Mouse (Mus musculus) embryonic facial prominence, embryonic 14.5 days (tissue): ENCODE data around the gene Il17c. TPM values are rescaled to one million over a fixed set of nuclear protein-coding genes. Genes with fewer than 3 reads are reported as not detected.

ENCODE experiments used
- ATAC-seq: fragments of 200-750 bp; cut with Nextera tagmentation; 2 replicates; pipeline ENCODE4 v1.8.0; 2017; ENCODE audit warnings: low read depth, moderate number of reproducible peaks, moderate TSS enrichment
- DNase-seq: peaks from one replicate; pipeline ENCODE4 v3.0.0-alpha.2; 2015; ENCODE audit warnings: low spot score
- H3K27ac ChIP-seq: fragments of 300-500 bp; sonication (generic); replicated peaks from 2 replicates; pipeline ENCODE4 v1.5.1; 2014; ENCODE audit warnings: low read depth, mild to moderate bottlenecking, low read length, moderate library complexity
- H3K27me3 ChIP-seq: fragments of 300-500 bp; sonication (generic); replicated peaks from 2 replicates; pipeline ENCODE4 v1.6.1; 2014; ENCODE audit warnings: low read length; ENCODE audit not compliant: control insufficient read depth, insufficient read depth
- H3K36me3 ChIP-seq: fragments of 300-500 bp; sonication (generic); 2 replicates; pipeline ENCODE4 v1.6.1; 2014; ENCODE audit warnings: low read length, mixed read lengths; ENCODE audit not compliant: control insufficient read depth, insufficient read depth
- H3K4me1 ChIP-seq: fragments of 300-500 bp; sonication (generic); 2 replicates; pipeline ENCODE4 v1.6.1; 2014; ENCODE audit warnings: antibody characterized with exemption, low read length; ENCODE audit not compliant: control insufficient read depth, insufficient read depth
- H3K4me2 ChIP-seq: fragments of 300-500 bp; sonication (generic); 2 replicates; pipeline ENCODE4 v1.6.1; 2014; ENCODE audit warnings: low read depth, mild to moderate bottlenecking, low read length, moderate library complexity, mixed read lengths
- H3K4me3 ChIP-seq: fragments of 300-500 bp; sonication (generic); 2 replicates; pipeline ENCODE4 v1.5.1; 2014; ENCODE audit warnings: low read depth, mild to moderate bottlenecking, low read length
- H3K9ac ChIP-seq: fragments of 300-500 bp; sonication (generic); 2 replicates; pipeline ENCODE4 v1.6.1; 2014; ENCODE audit warnings: low read depth, mild to moderate bottlenecking, low read length, moderate library complexity, mixed read lengths
- H3K9me3 ChIP-seq: fragments of 300-500 bp; sonication (generic); 2 replicates; pipeline ENCODE4 v1.6.1; 2016; ENCODE audit warnings: low read length; ENCODE audit not compliant: control insufficient read depth
- WGBS: fragments of 180-500 bp; shearing (Covaris S2); extraction: QIAGEN DNeasy Blood & Tissue Kit; methylation state at CpG from one replicate; pipeline ENCODE4 v1.1.7; 2014; 5-methylcytosine and 5-hydroxymethylcytosine counted together
- microRNA-seq: library from miRNA; unstranded; fragments of <30 nt; microRNA quantifications from one replicate; pipeline ENCODE4, GENCODE M21; 2016; ENCODE audit warnings: borderline number of aligned reads
- polyA plus RNA-seq: library from polyadenylated mRNA; unstranded; fragments of >200 nt; fragmentation: Nextera tagmentation; extraction: Ambion mirVana; gene quantifications from 2 replicates; pipeline ENCODE4 v1.2.1, GENCODE M21; 2014

Il17c gene
- polyA plus RNA-seq, 1 experiment from 2014 or later, result not detected

DNA sequence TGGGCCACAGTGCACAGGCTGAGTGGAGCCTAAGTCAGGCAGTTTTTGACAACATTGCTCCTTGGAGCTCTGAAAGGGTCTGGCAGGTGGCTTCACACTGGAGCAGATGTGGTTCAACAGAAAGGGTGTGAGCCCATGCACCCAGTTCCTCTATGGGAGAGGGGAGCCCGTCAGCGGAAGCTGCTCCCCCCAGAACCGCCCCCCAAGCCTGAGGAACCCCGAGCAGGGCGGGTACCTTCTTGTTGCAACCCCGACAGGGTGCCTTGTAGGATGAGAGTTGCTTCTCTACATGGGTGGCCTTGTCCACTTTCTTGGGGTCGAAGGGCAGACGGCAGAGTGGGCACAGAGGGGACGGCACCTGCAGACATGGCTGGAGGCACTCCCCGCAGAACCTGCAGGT, 48.1 kb downstream of the Il17c start:
- ATAC-seq (no peak), DNase-seq (no peak)
- WGBS, result 90% methylated on average over 10 of the region's 10 CpGs
- no peak overlapping the region for H3K4me2 ChIP-seq
- no peak overlapping the region for H3K27ac ChIP-seq
- H3K4me1 ChIP-seq, result peaks cover 5% of the 10 kb centered on the region
- H3K4me3 ChIP-seq, result no peak overlapping the region
- no peak overlapping the region for H3K9ac ChIP-seq
- H3K36me3 ChIP-seq, result peaks cover 50% of the 10 kb centered on the region
- no peaks in the 10 kb centered on the region for H3K27me3 ChIP-seq
- H3K9me3 ChIP-seq, result no peaks in the 10 kb centered on the region

DNA sequence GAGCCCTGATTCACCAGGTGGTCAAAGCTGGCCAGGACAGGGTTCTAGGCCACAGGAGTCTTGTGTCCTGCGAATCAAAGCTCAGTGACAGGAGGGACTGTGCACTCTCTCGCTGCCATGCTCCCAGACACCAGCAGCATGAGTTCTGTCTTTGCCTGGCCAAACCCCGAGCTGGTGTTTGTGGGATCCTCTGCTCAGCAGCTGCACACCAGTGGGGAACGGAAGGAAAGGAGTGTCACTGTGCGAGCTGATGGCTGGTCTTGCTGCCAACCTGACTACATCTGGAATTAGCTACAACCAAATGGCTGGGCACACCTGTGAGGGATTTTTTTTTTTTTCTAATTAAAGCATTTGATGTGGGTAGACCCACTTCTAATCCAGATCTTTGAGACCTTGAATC, 48.9 kb downstream of the Il17c start:
- Histone ChIP-seq H3K4me3 (no peak overlapping the region), H3K4me2 (no peak overlapping the region), H3K27me3 (no peaks in the 10 kb centered on the region), H3K27ac (no peak overlapping the region), H3K9me3 (no peaks in the 10 kb centered on the region), H3K36me3 (peaks cover 43% of the 10 kb centered on the region), H3K9ac (no peak overlapping the region), H3K4me1 (peaks cover 6% of the 10 kb centered on the region)
- ATAC-seq, result no peak
- DNase-seq, result no peak
- WGBS, result 83% methylated on average over 5 of the region's 5 CpGs

Small RNA genes lying within 50 kb of the gene (microRNA-seq; reads per million reads assigned to microRNA genes)
- not detected for gene Gm24366

Other genes starting within 250 kb of the Il17c start
- gene Zfpm1, start 139.9 kb upstream of the Il17c start, polyA plus RNA-seq, result 1.7 and 1.9 TPM in 2 replicates
- 0.16 TPM in 1 of 2 replicates, not detected in the other for gene Trhr2, start 61.3 kb upstream of the Il17c start, polyA plus RNA-seq
- gene Zc3h18, start 45.4 kb upstream of the Il17c start, polyA plus RNA-seq, result 30.9 and 31.6 TPM in 2 replicates
- 160 and 173 TPM in 2 replicates for gene Cyba, start 10.9 kb downstream of the Il17c start, polyA plus RNA-seq
- gene Mvd, start 21.4 kb downstream of the Il17c start, polyA plus RNA-seq, result 27.1 and 34.4 TPM in 2 replicates
- gene Snai3, start 38.7 kb downstream of the Il17c start, polyA plus RNA-seq, result 3.1 and 4.2 TPM in 2 replicates
- gene Rnf166, start 54.0 kb downstream of the Il17c start, polyA plus RNA-seq, result 40.0 and 40.1 TPM in 2 replicates
- gene Ctu2, start 54.1 kb downstream of the Il17c start, polyA plus RNA-seq, result 49.0 and 49.2 TPM in 2 replicates
- gene Piezo1, start 129.3 kb downstream of the Il17c start, polyA plus RNA-seq, result 18.7 and 22.7 TPM in 2 replicates
- gene Cdt1, start 146.0 kb downstream of the Il17c start, polyA plus RNA-seq, result 32.9 and 33.7 TPM in 2 replicates
- 291 and 314 TPM in 2 replicates for gene Aprt, start 154.9 kb downstream of the Il17c start, polyA plus RNA-seq
- 13.1 TPM in 2 replicates for gene Galns, start 189.4 kb downstream of the Il17c start, polyA plus RNA-seq
- 66.7 and 74.5 TPM in 2 replicates for gene Trappc2l, start 189.6 kb downstream of the Il17c start, polyA plus RNA-seq
- gene Pabpn1l, start 200.7 kb downstream of the Il17c start, polyA plus RNA-seq, result 0.35 TPM in 1 of 2 replicates, not detected in the other